Mouse (Mus musculus): Measurements from ENCODE around the gene Grid1.

Grid1 gene

DNA sequence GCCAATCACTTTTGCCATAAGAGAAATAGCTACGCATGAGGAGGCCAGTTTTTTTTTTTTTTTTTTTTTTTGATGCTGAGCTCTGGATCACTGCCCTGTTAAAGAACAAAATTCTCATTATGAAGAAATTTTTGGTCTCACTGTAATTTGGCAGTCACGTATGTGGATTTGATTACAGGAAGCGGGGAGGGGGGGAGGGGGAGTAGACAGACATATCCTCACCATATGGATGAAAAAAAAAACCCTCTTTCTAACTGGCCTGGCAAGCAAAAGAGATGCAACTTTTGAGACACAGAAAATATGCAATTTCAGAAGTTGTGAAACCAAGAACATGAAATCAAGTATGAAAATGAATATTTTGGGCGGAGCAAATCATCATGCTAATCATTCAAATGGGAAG lies 573.7 kb downstream of the Grid1 start:
- no peak for DNase-seq (ENCODE audit: low spot score in 2 of 2)

- DNase-seq (ENCODE audit: low spot score in 2 of 2), result no peak
Measured at GRCm38 (mm10) chr14:35404249-35404908, 584.5 kb downstream of the Grid1 start.

- no peak for DNase-seq (ENCODE audit: low spot score in 2 of 2)
Measured at GRCm38 (mm10) chr14:35430259-35430658, 610.4 kb downstream of the Grid1 start.

DNA sequence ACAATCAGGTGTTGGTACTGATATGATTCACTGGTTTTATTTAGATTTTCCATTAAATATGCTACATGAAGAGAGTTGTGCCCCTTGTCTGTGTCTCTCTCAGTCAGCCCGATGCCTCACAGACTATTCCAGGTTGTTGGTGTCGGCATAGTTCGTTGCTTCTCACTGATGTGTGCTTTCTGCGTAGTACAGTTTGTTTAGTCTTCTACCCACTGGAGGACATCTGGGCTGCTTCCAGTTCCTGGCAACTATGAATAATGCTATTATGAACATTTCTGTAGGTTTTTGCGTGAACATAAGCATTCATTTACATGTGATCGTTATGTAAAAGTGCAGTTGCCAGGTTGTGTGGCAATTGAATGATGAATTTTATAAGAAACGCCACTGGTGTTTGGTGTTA lies 633.8 kb downstream of the Grid1 start:
- DNase-seq (ENCODE audit: low spot score in 2 of 2), result peak; percentile 32 to 53

- DNase-seq (ENCODE audit: low spot score in 2 of 2), result no peak
Measured at GRCm38 (mm10) chr14:35468254-35468653, 648.3 kb downstream of the Grid1 start.

DNA sequence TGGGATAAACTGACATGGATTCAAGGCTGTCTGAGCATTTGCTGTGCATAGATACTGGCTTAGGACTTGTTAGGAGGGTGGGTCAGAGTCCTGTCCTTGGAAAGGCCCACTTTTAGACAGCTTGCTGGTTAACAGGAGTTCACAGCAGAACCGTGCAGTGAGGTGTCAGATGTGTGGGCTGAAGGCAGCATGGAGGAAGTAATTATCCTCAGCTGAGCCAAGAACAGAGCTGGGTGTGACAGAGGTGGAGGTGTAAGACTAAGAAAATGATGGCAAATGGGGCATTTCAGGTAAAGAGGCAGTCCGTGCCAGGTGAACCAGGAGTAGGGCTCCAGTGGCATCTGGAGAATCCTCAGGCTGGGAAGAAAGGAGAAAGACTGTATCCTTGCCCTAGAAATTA lies 666.1 kb downstream of the Grid1 start:
- peak in 1 of 2 experiments; percentile 16 for DNase-seq (ENCODE audit: low spot score in 2 of 2)

- no peak for DNase-seq (ENCODE audit: low spot score in 2 of 2)
Measured at GRCm38 (mm10) chr14:35502324-35502723, 682.4 kb downstream of the Grid1 start.

DNA sequence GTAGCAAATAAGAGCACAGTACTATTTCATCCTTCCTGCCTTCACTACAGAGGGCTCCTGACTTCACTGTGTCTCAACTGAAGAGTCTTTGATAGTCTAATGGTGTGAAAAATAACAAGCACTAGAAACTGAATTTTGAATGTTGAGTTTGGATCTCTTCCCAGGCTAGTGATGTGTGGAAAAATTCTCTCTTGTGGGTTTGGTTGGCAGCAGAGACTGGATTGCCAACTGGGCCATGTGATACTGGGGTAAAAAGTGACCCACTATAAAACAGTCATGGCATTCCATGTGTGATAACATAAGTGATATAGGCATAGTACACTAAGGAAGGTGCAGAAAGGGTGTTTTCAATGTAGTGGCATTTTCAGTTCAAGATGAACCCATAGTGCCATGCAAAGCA lies 699.5 kb downstream of the Grid1 start:
- no peak for DNase-seq (ENCODE audit: low spot score in 2 of 2)

- DNase-seq (ENCODE audit: low spot score in 2 of 2), result no peak
Measured at GRCm38 (mm10) chr14:35538835-35539234, 718.9 kb downstream of the Grid1 start.

DNA sequence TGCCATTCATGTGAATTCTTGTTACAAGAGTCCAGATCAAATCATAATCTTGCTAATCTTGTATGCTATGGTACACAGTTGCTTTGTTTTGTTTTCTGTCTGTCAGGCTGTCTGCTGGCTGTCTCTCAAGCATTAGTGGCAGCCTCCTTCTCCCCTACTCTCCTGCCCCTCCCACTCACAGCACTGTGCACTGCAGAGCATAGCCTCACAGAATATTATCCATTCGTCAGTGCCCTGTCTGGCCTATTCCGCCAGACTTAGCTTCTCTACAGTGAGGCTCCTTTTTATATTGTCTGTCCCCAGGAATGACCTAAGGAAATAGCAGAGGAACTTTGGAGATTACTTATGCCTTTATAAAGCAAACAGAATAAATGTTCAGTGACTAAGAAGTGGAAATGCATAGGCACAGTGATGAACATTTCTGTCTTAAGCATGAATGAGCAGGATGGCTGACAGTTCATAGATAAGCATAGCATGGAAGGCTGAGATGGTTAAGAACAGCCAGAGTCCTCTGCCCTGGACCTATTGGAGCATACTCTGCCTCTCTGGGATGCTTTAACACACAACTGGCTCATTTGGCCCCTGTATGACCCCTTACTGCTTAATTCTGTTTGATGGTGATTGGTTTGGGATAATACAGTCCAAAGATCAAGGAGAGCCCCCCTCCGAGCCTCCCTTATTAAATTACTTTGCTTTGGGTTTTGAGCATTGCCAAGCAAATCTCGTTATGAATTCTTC lies 721.5 kb downstream of the Grid1 start:
- no peak for DNase-seq (ENCODE audit: low spot score in 2 of 2)

DNA sequence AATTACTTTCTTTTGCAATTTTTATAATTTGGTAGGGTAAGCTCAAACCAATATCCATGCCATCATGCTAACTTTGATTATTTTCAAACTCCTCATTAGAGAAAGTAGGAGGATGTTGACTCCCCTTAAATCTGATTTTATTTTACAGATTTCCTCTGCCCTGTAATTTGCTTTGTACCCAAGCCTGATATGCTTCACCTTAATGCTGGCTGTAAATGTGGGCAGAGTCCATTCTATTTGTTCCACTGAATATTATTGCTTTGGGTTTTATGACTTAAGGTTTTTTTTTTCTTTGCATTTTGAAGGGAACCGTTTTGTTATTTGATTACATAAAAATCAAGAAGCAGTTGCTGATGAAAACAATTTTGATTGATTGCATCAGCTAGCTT lies 722.1 kb downstream of the Grid1 start:
- no peak for DNase-seq (ENCODE audit: low spot score in 2 of 2)

GRCm38 (mm10) chr14:35554288-35554687 lies 734.4 kb downstream of the Grid1 start:
- DNase-seq (ENCODE audit: low spot score in 2 of 2), result peak; percentile 70 to 76

- DNase-seq (ENCODE audit: low spot score in 2 of 2), result no peak
Measured at GRCm38 (mm10) chr14:35561244-35561893, 741.5 kb downstream of the Grid1 start.

DNA sequence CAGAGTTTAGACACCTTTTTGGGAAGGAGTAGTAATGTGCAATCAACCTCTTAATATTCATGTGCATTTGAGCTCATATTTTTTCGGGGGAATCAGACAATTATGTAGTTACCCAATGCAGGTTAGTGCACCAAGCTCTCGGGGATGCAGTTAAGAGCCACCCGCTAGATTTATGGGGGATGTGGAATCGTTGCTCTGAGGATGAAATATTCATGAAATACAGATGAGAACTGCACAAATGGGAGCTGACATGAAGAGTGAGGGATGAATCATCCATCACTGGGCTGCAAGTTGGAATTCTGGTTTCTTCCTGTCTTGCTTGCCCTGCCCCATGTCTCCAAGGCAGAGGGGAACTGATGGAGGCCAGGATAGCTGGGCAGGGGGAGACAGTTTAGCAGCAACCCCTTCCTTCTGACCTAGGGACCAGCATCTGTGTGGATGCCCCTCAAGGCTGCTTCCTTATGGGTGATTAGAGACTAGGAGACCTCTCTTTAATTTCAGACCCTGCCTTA lies 753.1 kb downstream of the Grid1 start:
- no peak for DNase-seq (ENCODE audit: low spot score in 2 of 2)

- DNase-seq (ENCODE audit: low spot score in 2 of 2), result no peak
Measured at GRCm38 (mm10) chr14:35574489-35574888, 754.6 kb downstream of the Grid1 start.

- DNase-seq (ENCODE audit: low spot score in 2 of 2), result no peak
Measured at GRCm38 (mm10) chr14:35575285-35575684, 755.4 kb downstream of the Grid1 start.

GRCm38 (mm10) chr14:35625749-35626148 lies 805.8 kb downstream of the Grid1 start:
- no peak for DNase-seq (ENCODE audit: low spot score in 2 of 2)
